Mouse (Mus musculus) gastrocnemius, adult 2 months (tissue): ENCODE data around the gene Slc6a9. TPM values are rescaled to one million over a fixed set of nuclear protein-coding genes. Genes with fewer than 3 reads are reported as not detected.
A peak's percentile ranks its signal among the peaks of the same experiment; 100 is the strongest.

Experiments used
- DNase-seq: peaks from one replicate; pipeline ENCODE4 v3.0.0; 2022
- H3K27ac ChIP-seq: fragments of 200-600 bp; 2 replicates; pipeline ENCODE4 v1.8.1; 2022; ENCODE audit warnings: mild to moderate bottlenecking
- H3K4me3 ChIP-seq: fragments of 200-600 bp; 2 replicates; pipeline ENCODE4 v1.8.1; 2022; ENCODE audit warnings: mild to moderate bottlenecking, moderate library complexity
- CTCF ChIP-seq: fragments of 200-600 bp; IDR thresholded peaks from 2 replicates; pipeline ENCODE4 v1.8.1; 2022; ENCODE audit warnings: antibody characterized with exemption, mild to moderate bottlenecking, moderate library complexity
- intact Hi-C: fragments of 180-260 bp; cut with DNase I; formaldehyde crosslinking; loops from one replicate; pipeline ENCODE4 v1.15.1; 2025
- total RNA-seq, 2 experiments: library from RNA; stranded (reverse); gene quantifications; 2 replicates each; pipeline ENCODE4 v1.2.3; 2021

Slc6a9 gene
- total RNA-seq, 2 experiments from 2014 or later = 5.0 to 7.0 TPM

DNA sequence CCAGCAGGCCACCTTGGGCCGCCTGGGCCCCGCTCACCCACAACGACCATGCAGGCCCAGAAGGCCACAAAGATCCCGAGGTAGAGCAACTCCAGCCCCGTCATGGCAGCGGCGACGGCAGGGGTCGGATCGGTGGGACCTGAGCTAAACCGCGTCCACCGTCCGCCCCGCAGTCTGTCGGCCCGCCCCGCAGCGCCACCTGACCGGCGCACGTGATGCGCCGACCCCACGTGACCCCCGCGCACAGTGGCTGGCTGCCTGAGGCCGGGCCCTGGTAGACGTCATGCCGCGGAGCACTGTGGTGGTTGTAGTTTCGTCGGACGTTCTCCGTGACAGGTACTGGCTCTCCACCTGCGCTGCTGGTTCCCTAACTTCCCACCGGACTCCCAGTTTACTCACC, 52.8 kb downstream of the Slc6a9 start, which contains the start of gene Atp6v0b:
TSS of gene Atp6v0b (minus strand) at position 201 of the 400 bp plus-strand sequence.
- peak; percentile 97 for DNase-seq
- H3K4me3 ChIP-seq = peak within 1 kb of the TSS; percentile 94
- intact Hi-C loops = no loop called here
- H3K27ac ChIP-seq = peak within 1 kb of the TSS; percentile 93
- no peak for TF ChIP-seq CTCF

DNA sequence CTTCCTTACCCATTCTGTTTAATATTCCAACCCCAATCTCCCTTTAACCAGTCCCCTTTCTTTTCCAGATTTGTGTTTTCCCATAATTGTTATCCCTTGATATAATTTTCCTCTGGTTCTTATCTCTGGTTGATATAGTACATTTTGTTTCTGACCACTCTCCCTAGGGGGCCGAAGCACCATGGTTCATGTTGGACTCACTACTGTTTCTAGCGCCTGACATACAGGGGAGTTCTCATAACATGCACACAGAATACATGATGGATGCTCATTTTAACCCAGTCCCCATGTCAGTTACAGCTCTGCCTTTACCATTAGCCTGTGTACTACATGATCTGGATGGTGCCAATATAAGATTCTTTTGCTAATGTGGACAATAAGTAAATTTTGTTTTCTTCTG, 53.6 kb downstream of the Slc6a9 start:
- no peak for DNase-seq
- intact Hi-C loops = no loop called here
- H3K27ac ChIP-seq = no peak overlapping the region; the same call in 1 of the 2 replicates
- TF ChIP-seq CTCF = no peak
- peak overlapping the region; percentile 94 for H3K4me3 ChIP-seq

DNA sequence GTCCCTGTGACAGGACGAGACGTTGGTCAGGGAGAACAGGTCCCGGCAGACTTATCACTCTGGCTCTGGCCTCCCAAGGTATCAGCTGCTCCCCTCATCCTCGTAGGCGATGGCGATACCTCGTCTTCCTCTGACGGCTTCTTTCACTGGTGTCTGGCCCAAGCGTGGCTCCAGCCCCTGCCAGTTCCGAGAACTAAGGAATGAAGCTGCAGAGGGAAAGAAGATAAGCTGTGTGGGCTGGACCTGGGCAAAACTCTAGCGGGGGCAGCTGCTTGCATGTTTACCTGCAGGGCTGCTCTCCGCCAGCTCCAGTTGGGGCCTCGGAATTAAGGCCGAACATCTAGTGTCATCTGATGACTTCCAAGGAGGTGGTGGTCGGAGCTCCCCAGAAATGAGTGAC, 55.2 kb downstream of the Slc6a9 start:
- H3K27ac ChIP-seq = no peak overlapping the region
- H3K4me3 ChIP-seq = no peak overlapping the region
- intact Hi-C loops = no loop called here
- TF ChIP-seq CTCF = no peak
- DNase-seq = no peak

DNA sequence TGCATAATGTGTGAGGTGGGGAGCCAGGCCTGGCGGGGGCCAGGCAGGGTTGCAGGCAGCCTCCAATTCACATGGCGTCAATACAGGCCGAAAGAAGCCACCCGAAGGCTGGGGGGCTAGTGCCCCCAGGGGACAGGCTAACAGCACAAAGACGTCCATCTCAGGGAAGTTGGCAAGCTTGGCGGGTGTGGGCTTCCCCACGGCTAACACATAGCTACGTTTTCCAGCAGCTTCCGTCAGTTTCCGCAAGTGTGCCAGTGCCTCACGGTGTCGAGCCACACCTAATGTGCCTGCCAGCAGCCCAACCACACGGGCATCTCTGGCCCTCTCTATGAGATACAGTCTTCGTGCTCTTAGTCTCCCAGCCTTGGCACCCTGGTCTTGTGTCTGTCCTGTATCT, 55.7 kb downstream of the Slc6a9 start:
- intact Hi-C loops = no loop called here
- no peak for TF ChIP-seq CTCF
- no peak for DNase-seq
- H3K27ac ChIP-seq = no peak overlapping the region
- H3K4me3 ChIP-seq = no peak overlapping the region

DNA sequence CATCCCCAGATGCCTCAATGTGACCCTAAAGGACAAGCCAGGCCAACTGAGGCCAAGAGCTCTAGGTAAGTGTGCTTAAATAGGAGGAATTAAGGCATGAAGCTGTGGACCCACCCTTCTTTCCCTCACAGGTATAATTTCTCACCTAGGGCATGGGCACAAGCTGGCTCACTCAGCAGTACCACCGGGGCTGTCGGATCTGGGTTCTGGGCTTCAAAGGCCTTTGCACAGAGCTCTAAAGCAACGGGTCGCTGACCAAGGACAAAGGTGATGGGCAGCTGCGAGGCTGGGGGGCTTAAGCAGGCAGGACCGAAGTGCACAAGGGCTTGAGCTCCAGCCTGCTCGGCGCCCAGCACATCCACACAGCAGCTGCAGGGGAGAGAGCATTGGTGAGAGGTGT, 56.4 kb downstream of the Slc6a9 start:
- no peak for DNase-seq
- Histone ChIP-seq H3K4me3 (no peak overlapping the region; the same call in 1 of the 2 replicates), H3K27ac (no peak overlapping the region)
- no peak for TF ChIP-seq CTCF
- intact Hi-C loops = no loop called here

DNA sequence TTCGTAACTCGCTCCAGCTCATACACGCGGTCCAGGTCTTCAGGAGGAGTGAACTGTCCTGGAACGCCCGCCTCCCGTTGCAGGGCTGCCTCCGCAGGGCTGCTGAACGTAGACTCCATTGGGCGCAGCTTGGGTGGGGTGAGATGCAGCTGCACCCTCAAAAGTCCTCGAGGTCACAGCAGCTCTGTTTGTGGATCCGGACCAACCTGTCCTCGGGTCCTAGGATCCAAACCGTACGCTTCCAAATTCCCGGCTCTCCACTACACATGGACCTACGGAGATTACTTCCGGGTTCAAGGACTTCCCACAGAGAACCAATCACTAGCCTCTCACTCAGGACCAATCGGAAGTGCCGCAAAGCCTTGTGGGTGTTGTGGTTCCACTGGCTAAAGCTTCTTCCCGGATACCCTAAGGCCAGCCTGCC, 57.4 kb downstream of the Slc6a9 start, which contains the start of gene Dph2:
TSS of gene Dph2 (minus strand) at position 295 of the 424 bp plus-strand sequence.
- TF ChIP-seq CTCF = no peak
- peak; percentile 86 for DNase-seq
- peak within 1 kb of the TSS; percentile 93 for H3K4me3 ChIP-seq
- intact Hi-C loops = no loop called here
- H3K27ac ChIP-seq = peak within 1 kb of the TSS; percentile 79

DNA sequence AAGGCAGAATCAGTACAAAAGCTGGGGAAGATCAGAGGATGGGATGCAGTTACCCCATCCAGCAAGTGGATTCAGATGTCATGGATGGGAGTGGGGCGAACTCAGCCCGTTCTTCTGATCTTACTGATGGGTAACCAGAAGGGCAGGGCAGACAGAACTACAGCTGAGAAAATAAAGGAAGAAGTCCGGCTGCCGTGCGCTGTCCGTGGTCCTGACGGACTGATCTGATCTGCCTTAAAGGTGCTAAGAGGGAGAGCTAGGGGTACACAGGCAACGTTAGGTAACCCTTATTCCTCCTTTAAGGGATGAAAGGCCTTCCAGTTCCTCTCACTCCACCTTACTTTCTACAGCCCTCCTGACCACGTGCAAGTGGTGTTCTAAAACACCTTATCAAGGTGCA, 59.1 kb downstream of the Slc6a9 start:
- Histone ChIP-seq H3K27ac (no peak overlapping the region), H3K4me3 (no peak overlapping the region)
- intact Hi-C loops = no loop called here
- peak; percentile 62 for DNase-seq
- TF ChIP-seq CTCF = no peak

DNA sequence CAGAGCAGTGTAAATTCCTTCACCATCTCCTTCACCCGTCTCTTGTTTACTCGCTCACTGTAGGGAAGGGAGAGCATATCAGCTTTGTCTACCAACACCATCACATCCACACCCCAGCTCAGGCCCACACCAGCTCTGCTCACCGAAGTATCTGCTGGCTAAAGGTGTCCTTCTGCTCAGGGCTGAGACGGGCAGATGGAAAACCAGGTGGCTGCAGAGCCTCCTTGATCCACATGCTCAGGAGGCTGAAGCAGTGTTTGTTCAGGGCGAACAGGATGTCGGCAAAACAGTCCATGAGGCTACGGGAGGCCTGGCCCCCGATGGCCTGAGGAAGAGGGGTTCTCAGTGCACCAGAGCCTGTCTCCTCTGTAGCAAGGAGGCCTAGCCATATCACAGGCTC, 60.3 kb downstream of the Slc6a9 start:
- Histone ChIP-seq H3K27ac (no peak overlapping the region), H3K4me3 (no peak overlapping the region)
- DNase-seq = no peak
- intact Hi-C loops = no loop called here
- TF ChIP-seq CTCF = no peak

DNA sequence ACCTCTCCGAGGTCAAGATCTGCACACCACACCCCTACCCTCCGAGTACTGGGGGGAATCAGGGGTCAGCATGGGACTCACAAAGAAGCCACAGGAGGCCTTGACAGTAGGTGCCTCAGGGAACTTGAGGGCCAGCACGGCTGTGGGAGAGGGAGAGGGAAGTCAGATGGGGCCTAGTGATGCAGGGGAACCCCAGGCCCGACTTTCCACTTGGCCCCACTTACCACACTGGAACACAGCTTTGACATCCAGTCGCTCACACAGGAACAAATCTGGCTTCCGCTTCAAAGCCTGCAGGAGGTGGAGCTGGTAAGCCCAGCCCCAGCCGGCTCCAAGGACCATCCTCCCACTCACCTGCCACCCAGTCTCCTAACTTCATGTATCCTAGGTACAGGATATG, 61.0 kb downstream of the Slc6a9 start:
- intact Hi-C loops = no loop called here
- no peak overlapping the region for H3K27ac ChIP-seq
- no peak for DNase-seq
- no peak for TF ChIP-seq CTCF
- H3K4me3 ChIP-seq = no peak overlapping the region

DNA sequence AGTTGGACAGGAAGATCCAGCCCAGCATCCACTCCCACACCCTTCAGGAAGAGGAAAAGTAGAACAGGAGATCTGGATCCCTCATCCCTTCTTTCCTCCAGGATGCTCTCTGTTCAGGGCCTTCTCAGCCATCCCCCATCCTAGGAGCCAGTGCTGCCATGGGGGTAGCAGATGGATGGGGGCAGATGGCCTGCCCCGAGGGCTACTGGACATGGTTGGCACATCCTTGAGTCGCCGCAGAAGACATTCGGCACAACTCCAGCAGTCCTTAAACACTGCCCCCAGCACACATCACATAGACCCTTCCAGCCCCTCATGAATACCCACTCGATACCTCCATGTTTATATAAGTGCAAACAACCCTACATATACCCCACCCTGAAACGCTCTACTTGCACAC, 61.7 kb downstream of the Slc6a9 start:
- intact Hi-C loops = no loop called here
- DNase-seq = no peak
- Histone ChIP-seq H3K27ac (no peak overlapping the region), H3K4me3 (no peak overlapping the region)
- no peak for TF ChIP-seq CTCF

DNA sequence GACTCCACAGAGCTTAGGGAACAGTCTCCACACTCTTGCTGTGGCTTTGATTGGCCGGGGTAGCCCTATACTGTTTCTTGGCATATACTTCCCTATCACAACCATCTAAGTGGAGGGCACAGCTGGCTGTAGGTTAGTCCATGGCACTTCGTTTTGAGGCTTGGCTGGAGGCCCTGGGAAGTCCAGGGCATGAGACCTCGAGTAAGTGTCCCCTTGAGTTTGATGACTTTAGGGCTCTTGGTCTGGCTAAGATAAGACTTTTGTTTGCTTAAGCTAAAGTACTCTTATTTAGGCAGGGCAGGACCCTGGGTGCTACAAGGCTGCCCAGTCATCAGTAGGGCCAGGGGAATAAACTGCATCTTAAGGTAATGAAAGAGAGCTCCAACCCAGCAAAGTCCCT, 63.8 kb downstream of the Slc6a9 start:
- Histone ChIP-seq H3K27ac (no peak overlapping the region), H3K4me3 (no peak overlapping the region)
- no peak for TF ChIP-seq CTCF
- intact Hi-C loops = no loop called here
- DNase-seq = no peak

DNA sequence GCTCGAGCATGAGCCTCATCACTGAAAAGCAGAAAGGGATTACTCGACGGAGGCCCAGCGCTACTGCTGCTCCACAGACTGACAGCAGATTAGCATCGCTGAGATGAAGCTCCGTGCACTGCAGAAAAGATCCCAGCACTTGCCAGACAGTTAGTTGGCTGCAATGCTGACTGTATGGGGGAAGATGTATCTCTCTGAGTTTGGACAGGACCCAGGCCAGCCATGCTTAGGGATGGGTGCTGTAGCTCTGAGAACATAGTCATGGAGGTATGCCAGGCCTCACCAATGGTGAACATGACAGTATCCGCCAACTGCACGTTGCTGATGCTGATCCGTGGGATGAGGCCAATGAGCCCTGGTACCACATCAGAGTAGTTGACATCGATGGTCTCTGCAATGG, 69.8 kb downstream of the Slc6a9 start:
- Histone ChIP-seq H3K27ac (0 out of 2 replicates have a peak overlapping the region, but pooled peaks have one; percentile 82), H3K4me3 (no peak overlapping the region)
- intact Hi-C loops = no loop called here
- no peak for TF ChIP-seq CTCF
- no peak for DNase-seq

DNA sequence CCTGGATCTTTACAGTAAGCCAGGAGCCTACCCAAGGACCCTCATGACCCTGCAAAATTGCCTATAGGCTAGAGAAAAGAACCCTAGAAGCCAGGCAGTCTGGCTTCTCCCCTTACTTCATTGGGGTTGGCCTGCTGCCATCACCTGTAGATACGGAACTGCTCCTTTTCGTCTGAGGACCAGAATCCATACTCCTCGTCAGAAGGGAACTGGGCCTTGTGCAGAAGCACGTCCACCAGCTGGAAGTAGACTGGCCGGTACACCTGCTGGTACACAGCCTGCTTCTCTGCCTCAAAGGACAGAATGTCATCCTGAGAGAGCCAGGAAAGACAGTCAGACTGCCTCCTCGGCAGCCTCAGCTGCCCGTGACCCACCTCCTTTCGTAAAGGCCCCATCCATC, 70.5 kb downstream of the Slc6a9 start:
- intact Hi-C loops = no loop called here
- TF ChIP-seq CTCF = no peak
- peak; percentile 41 for DNase-seq
- Histone ChIP-seq H3K27ac (peak overlapping the region; percentile 82), H3K4me3 (peak overlapping the region; percentile 11; the same call in 1 of the 2 replicates)

DNA sequence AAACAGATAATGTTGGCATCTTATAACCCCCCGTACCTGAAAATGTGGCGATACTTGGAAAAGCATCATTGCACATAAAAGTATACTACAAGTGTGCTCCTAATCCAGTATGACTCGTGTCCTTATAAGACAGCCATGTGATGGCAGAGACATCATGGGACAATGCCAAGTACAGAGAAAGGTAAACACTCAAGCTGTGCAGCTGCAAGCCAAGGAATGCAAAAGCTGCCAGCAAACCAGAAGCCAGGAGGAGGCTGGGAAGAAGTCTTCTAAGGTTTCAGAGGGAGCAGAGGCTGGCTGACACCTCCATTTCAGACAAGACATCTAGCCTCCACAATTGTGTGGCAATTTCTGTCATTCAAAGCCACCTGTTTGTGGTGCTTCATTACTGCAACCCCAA, 71.9 kb downstream of the Slc6a9 start:
- Histone ChIP-seq H3K4me3 (peak overlapping the region; percentile 13; the same call in 1 of the 2 replicates), H3K27ac (peak overlapping the region; percentile 82)
- DNase-seq = peak; percentile 85
- intact Hi-C loops = no loop called here
- TF ChIP-seq CTCF = no peak
